Mouse (Mus musculus) brain, adult 2 months (tissue): Measurements from ENCODE around the gene Clic1.

Source experiments
- DNase-seq: peaks from one replicate; pipeline ENCODE4 v3.0.0; 2011; ENCODE audit warnings: low read depth, low spot score

The Clic1 gene

DNA sequence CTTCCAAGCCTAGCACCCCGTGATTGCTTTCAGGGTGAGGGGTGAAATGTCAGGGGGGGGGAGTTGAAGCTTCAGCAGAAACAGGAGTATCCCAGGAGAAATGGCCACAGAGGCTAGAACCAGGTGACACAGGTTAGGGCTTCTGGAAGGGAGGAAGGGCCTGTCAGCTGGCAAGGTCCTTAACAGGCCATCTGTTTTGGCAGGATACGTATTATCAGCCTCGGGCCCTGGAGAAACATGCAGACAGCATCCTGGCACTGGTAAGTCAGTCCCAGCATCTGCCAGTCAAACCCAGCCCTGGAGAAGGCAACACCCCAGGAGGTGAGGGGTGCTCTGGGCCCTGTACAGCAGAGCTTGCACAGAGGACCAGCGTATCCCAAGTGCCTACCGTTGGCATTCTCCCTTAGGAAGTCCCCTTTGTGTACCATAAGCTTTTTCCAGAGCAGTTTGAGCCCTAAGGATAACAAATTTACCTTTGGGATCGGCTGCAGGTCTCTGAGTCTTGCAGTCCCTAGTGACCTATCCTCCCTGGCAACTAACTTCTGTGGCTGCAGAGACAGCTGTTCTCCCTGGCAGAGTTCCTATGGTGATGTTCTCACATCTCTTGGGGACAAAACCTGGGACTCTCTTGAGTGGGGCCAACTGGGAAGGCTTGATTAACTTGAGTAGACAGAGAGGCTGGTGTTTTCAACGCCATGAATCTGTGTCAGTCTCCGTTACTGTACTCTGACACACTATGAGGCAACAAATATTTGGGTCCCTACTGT lies 40.6 kb downstream of the Clic1 start:
- peak; percentile 97 for DNase-seq

DNA sequence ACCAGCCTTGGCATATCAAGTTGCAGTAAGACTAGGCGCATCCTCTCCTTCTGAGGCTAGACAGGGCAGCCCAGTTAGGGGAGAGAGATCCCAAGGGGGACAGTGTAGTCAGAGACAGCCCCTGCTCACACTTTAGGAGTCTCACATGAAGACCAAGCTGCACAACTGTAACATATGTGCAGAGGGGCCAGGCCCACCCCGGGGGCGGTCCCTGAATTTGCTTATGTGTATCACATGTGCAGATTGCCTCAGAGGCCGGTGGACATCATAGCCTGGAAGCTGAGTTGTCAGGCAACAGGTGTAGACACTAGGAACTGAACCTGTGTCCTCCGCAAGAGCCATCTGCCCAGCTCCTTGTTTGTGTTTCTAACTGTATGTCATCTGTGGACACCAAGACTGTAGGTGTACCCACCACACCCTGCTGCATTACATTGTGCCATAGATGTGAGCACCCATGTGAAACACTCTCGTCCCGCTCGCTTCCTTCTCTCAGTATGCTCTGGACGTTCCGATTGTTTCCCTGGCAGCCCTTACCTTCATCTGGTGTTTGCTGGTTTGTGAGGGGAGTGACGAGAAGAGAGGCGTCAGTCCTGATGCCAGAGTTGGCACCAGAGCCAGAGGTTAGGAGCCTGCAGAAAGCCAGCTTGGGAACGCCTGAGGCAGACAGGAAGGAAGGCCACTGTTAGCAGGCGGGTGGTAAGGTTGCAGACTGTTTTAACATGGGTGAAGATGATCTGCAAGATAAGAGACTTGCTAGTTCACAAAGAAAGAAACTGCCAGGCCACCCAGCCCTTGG lies 42.8 kb downstream of the Clic1 start:
- no peak for DNase-seq

DNA sequence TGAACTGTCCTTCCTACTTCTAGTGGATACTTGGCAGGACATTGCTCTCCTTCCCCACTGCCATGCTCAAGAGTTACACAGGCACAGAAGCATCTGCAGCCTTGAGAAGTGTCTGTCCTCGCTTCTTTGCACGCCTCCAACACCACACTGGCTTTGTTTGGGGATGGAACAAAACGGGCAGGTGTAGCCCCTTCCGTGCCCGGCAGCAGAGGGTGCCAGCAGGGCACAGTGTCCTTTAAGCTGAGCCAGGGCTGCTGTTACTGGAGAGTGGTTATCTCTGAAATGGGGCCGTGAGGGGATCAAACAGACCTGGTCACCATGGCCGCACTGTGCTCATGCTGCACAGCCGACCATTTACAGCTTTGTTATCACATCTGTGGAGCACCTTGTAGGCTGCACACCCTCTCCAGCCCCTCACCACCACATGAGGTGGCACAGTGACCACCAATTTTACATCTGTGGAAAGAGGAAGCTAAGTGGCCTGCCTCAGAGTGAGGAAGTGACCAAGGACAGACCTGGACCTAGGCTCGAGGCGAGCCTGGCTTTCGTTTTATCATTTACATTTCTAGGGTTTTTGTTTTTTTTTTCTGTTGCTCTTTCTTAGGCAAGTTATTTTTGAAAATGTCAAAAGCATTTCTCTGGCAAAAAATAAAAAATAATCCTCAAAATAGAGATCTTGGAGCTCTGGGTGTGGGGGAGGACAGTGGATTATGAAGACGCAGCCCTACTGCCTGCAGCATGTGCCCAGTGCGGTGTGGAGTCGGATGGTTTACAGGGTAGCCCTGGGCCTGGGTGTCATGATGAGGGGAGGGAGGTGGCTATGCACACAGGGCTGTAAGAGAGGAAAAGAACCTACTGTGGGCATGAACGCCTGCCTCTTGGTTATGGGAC lies 45.0 kb downstream of the Clic1 start:
- DNase-seq: peak; percentile 52

DNA sequence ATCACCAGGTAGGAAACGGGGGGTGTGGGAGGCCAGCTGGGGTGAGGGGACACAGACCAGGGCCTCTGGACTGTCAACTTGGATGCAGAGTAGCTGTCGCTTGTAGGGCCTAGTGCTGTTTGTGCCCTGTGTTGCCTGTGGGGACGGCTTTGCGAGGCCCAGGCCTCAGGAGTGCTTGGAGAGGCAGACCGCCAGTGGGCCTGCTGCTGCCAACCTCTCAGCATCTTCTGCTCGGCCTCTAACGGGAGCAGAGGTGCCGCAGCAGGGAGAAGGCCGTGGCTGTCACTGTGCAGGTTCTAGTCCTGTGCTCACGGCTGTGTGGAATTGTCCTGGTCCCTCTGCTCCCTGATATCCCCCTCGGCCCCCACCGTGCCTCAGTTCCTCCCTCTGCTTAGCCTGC lies 46.8 kb downstream of the Clic1 start:
- no peak for DNase-seq

DNA sequence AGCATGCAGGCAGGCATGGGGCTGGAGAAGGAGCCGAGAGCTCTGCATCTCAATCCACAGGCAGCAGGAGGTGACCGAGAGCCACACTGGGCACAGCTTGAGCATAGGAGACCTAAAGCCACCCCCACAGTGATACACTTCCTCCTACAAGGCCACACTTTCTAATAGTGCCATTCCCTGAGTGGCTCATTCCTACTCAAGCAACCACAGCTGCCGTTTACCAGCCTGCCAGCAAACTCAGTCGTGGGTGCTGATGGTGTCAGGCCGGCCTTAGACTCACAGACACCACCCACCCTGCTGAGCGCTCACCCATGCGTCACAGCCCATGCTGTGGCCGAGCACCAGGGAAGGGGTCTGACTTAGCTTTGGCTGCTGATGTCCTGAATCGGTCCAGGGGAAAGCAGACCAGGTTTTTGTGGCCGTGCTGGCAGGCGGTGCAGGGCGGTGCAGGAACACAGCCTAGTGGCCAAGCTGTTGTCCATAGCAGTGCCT lies 47.4 kb downstream of the Clic1 start:
- DNase-seq: peak; percentile 82

DNA sequence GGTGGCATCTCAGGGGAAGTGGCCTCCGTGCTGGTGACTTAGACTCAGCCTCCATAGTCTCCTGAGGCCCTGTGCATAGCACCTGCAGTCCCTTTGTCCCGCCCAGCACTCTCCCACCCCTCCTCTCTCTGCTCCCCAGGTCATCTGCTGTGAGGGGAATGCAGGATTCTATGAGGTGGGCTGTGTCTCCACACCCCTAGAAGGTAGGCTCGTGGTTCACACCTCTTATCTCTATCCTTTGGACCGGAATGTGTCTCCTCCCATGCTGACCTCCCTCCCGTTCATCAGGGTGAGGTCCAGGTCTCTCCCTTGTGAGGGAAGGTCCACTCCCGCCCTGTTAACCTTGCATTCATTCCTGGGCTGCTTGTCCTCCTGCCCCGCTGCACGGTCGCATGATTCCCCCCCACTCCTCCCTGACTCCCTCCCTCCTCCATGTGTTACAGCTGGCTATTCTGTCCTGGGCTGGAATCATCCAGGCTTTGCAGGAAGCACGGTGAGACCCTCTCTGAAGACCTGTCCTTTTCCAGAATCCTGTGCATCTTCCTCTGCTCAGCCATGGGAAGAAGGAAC lies 50.5 kb downstream of the Clic1 start:
- no peak for DNase-seq

DNA sequence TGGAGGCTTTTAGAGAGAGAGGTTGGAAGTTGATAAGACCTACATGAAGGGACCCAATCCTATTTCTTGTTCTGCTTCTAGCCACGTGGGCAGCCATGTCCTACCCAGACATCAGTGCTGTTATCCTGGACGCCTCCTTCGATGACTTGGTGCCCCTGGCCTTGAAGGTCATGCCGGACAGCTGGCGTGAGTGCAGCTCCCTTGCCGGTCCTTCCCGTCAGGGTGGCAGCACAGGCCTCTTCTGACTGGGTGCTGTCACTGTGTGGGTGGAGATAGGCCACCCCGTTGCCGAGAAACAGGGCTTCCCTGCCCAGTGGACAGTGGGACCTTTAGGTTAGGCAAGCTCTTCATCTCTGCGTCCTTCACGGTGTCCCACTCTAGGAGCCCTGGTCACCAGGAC lies 51.4 kb downstream of the Clic1 start:
- no peak for DNase-seq

DNA sequence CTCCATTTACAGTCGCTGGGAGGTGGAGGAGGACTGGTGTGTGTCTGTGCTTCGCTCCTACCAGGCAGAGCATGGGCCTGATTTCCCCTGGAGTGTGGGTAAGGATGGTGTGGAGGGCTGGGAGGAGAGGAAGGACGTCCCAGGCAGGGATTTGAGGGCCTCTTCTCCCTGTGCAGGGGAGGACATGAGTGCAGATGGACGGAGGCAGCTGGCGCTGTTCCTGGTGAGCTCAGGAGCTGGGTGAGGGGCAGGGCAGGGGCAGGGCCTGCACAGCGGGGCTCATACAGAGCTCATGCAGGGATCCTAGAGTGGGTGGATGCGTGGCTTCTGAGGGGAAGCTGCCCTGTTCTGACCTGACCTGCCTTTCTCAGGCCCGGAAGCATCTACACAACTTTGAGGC lies 52.5 kb downstream of the Clic1 start:
- no peak for DNase-seq

DNA sequence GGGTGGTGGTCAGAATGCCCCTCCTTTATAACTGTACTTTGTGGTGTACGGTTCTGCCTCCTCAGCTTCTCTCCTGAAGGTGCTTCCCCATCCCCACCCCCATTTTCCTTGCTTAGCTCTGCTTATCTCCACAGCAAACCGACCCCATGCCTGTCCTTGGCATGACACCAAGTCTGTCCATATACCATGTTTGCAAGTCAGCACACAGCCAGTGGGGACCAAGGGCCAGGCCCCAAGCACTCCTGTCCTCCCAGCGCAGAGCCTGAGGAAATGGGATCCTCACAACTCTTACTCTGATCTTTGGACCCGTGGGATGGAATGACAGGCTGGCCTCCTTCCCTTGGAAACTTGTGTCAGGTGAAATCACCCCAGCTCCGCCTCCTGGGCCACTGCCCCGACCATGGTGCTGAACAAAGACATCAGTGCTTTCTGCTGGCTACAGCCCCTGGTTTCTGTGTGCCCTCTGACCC lies 53.5 kb downstream of the Clic1 start:
- DNase-seq: no peak

DNA sequence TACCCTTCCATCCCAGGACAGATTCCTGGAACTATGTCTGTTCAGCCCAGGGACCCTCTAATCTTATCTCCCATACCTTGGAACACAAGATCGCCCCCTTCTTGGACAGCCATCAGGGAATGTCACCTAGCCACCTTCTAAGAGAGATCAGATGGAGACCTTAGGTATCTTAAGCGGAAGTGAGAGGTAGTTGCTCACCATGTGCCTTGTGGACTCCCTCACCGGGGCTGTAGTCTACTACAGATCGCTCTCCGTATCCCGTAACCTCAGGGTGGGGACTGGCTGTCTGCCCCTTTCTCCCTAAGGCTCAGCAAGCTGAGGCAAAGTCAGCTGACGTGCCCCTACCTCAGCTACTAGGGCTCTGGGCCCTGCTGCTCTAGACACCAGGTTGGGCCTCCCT lies 54.3 kb downstream of the Clic1 start:
- DNase-seq: no peak

DNA sequence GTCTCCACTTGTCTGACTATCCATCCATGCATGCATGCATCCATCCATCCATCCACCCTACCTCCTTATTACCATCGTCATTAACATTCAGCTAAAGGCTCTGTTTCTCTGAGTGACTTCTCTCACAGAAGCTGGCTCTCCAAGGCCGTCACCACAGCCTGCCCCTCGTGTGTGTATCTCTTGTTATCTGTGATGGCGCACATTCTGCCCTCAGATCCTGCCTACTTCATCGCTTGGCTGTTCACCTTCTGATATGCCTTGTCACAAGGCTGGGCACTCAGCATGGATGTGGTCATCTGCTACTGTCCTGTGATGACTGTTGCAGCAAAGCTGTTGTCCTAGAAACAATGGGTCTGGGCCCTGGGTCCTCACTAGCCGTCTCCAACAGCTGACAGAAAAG lies 55.0 kb downstream of the Clic1 start:
- no peak for DNase-seq

DNA sequence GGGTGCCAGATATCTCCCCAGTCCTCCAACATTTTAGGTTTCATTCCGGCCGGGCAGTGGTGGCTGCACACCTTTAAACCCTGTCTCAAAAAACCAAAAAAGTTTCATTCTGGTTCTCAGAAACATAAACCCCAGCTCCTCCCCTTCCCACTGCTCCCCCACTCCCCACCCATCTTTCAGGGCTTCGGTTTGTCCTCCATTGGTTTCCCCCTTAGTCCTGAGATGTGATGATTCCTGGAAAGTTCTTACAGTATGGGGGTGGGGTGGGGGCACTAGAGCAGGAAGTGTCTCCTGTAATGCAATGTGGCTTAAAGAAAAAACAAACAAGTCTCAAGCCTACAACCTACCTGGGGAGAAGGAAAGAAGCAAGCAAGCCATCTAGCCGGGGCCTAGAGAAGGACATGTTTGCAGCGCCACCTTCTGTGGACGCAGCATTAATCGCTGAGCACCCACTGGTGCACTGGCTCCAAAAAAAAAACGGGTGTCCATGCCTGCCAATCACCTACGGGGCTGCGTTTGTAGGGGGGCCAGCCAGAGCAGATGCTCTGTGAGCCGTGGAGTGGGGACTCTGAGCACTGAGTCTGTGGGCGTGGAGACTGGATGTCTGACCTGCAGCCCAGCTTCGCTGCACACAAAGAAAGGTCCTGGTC lies 56.1 kb downstream of the Clic1 start:
- DNase-seq: peak; percentile 88

DNA sequence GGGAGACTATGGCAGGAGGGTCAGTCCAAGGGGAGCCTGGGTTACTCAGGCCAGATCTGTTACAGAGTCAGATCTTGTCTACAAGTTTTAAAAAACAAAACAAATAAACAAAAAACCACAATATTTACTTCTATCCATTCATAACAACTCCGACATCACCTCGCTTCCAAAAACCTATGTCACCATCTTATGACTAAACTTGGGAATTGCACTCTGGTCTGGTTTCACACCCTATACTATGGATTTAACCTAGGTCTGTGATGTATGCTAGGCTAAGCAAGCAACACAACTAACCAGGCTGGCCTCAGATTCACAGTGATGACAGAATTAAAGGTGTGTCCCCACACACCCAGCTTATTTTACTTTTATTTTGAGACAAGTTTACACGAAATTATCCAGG lies 56.8 kb downstream of the Clic1 start:
- DNase-seq: peak; percentile 55

DNA sequence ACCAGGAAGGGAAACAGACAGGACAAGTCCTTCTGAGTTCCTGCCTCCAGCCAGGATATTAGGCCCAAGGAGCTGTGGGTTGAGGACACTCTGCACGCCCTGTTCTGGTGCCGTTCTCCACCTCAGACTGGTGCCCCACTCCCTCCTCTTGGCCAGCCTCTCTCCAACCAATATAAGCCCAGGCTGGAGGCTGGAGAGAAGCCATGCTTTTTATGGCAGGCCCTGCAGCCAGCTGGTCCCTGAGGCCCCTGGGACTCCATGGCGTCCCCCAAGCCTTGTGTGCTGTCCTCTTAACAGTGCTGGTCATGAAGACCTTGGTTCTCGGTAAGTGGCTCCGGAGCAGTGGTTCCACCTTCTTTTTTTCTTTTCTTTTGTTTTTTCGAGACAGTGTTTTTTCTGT lies 58.3 kb downstream of the Clic1 start, which contains the start of gene Ly6g5c:
Gene Ly6g5c, plus strand, starts transcription at position 183 of the 400 bp plus-strand sequence.
- peak; percentile 74 for DNase-seq
